Mouse (Mus musculus) liver, postnatal 0 days (tissue): Measurements from ENCODE around the gene Lgmn. TPM values are rescaled to one million over a fixed set of nuclear protein-coding genes. Genes with fewer than 3 reads are reported as not detected.

ENCODE experiments used
- ATAC-seq: fragments of 200-750 bp; cut with Nextera tagmentation; 2 replicates; pipeline ENCODE4 v1.8.0; 2017; ENCODE audit warnings: mild to moderate bottlenecking, moderate library complexity
- DNase-seq: peaks from one replicate; pipeline ENCODE4 v3.0.0-alpha.2; 2016
- H3K27ac ChIP-seq: fragments of 300-500 bp; sonication (generic); 2 replicates; pipeline ENCODE4 v1.5.1; 2014; ENCODE audit warnings: antibody characterized with exemption, moderate library complexity, mild to moderate bottlenecking, low read depth
- H3K27me3 ChIP-seq: fragments of 300-500 bp; sonication (generic); 2 replicates; pipeline ENCODE4 v1.6.1; 2014; ENCODE audit warnings: low read length, control low read depth, mixed read lengths; ENCODE audit not compliant: insufficient read depth
- H3K36me3 ChIP-seq: fragments of 300-500 bp; sonication (generic); replicated peaks from 2 replicates; pipeline ENCODE4 v1.6.1; 2014; ENCODE audit warnings: mild to moderate bottlenecking, control low read depth, low read length, moderate library complexity, mixed read lengths; ENCODE audit not compliant: insufficient read depth
- H3K4me1 ChIP-seq: fragments of 300-500 bp; sonication (generic); 2 replicates; pipeline ENCODE4 v1.6.1; 2014; ENCODE audit warnings: antibody characterized with exemption, mild to moderate bottlenecking, control low read depth; ENCODE audit not compliant: insufficient read depth
- H3K4me2 ChIP-seq: fragments of 300-500 bp; sonication (generic); 2 replicates; pipeline ENCODE4 v1.6.1; 2014; ENCODE audit warnings: low read depth, mild to moderate bottlenecking, low read length, moderate library complexity, mixed read lengths
- H3K4me3 ChIP-seq: fragments of 300-500 bp; sonication (generic); 2 replicates; pipeline ENCODE4 v1.5.1; 2014; ENCODE audit warnings: low read depth, low read length
- H3K9ac ChIP-seq: fragments of 300-500 bp; sonication (generic); replicated peaks from 2 replicates; pipeline ENCODE4 v1.6.1; 2014; ENCODE audit warnings: mild to moderate bottlenecking, moderate library complexity
- H3K9me3 ChIP-seq: fragments of 300-500 bp; sonication (generic); 2 replicates; pipeline ENCODE4 v1.6.1; 2016; ENCODE audit warnings: mild to moderate bottlenecking, control low read depth, low read length, mixed read lengths
- CTCF ChIP-seq: sonication (generic); IDR thresholded peaks from 2 replicates; pipeline ENCODE4 v1.5.1; 2016; ENCODE audit warnings: antibody characterized with exemption, low read depth
- EP300 ChIP-seq: IDR thresholded peaks from 2 replicates; pipeline ENCODE4 v1.6.1; 2016; ENCODE audit warnings: antibody characterized with exemption, low read depth, mild to moderate bottlenecking
- WGBS: fragments of 180-500 bp; shearing (Covaris S2); extraction: QIAGEN DNeasy Blood & Tissue Kit; methylation state at CpG from one replicate; pipeline ENCODE4 v1.1.7; 2014; ENCODE audit not compliant: insufficient replicate concordance; 5-methylcytosine and 5-hydroxymethylcytosine counted together
- polyA plus RNA-seq: library from polyadenylated mRNA; unstranded; fragments of >200 nt; fragmentation: Nextera tagmentation; extraction: Ambion mirVana; gene quantifications from 2 replicates; pipeline ENCODE4 v1.2.1, GENCODE M21; 2015

The Lgmn gene
- polyA plus RNA-seq, 1 experiment from 2014 or later = 140 TPM

DNA sequence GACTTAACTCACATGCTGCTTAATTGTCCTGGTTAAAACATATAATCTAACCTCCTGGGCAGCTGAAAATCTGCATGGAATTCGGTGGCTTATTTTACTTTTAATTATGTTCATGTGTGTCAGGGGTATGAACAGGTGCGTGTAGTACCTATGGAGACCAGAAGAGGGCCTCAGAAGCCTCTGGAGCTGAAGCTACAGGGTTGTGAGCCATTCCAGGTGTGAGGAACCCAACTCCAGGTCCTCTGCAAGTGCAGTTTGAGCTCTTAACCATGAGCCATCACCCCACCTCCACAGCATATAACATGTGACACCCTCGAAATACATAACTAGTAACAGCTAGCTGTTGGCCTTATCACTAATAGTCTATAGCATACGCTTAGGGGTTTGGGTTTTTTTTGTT, 47.6 kb downstream of the Lgmn start:
- TF ChIP-seq EP300 = no peak
- peak; percentile 73 for TF ChIP-seq CTCF
- DNase-seq (peak; percentile 59), ATAC-seq (no peak)
- Histone ChIP-seq H3K9ac (no peak overlapping the region), H3K27me3 (no peaks in the 10 kb centered on the region), H3K4me2 (no peak overlapping the region), H3K27ac (no peak overlapping the region), H3K4me1 (no peaks in the 10 kb centered on the region), H3K4me3 (no peak overlapping the region), H3K36me3 (peaks cover 44% of the 10 kb centered on the region), H3K9me3 (no peaks in the 10 kb centered on the region)
- WGBS = 64% methylated on average over 4 of the region's 4 CpGs

DNA sequence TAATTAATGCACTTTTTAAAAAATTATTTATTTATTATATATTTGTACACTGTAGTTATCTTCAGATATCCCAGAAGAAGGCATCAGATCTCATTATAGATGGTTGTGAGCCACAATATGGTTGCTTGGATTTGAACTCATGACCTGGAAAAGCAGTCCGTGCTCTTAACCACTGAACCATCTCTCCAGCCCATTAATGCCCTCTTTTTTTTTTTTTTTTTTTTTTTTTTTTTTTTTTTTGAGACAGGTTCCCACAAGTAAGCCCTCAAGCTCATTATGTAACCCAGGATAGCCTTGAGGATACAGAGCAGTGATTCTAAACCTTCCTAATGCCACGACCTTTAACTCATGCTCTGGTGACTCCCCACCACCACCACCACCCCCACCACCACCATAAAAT, 48.5 kb downstream of the Lgmn start:
- H3K27ac ChIP-seq = no peak overlapping the region

DNA sequence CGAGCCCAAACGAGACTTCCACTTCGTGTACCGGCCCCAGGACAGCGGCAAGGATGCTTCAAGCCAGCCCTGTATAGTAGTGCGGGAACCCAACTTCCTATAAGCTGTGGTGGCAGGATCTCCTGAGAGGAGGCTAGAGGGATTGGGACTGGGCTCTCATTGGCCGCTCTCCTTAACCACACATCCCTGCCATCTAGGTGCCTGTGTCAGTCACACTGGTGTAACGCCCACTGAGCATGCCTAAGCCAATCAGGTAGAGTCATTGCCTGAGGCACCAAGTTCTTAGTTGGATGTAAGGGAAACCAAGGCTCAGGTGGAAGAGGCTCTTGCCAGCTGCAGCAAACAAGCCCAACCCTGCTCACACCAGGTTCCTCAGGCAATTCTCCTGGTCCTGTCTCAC, 49.6 kb downstream of the Lgmn start:
- TF ChIP-seq EP300 (no peak), CTCF (no peak)
- H3K4me1 ChIP-seq = no peaks in the 10 kb centered on the region
- no peak overlapping the region for H3K9ac ChIP-seq
- H3K27ac ChIP-seq = no peak overlapping the region
- peaks cover 51% of the 10 kb centered on the region for H3K36me3 ChIP-seq
- DNase-seq (no peak), ATAC-seq (no peak)
- no peak overlapping the region for H3K4me3 ChIP-seq
- H3K9me3 ChIP-seq = no peaks in the 10 kb centered on the region
- no peak overlapping the region for H3K4me2 ChIP-seq
- 71% methylated on average over 8 of the region's 8 CpGs for WGBS
- no peaks in the 10 kb centered on the region for H3K27me3 ChIP-seq

More for the DNA sequence above, 48.5 kb downstream of the Lgmn start:
- Histone ChIP-seq H3K9ac (no peak overlapping the region), H3K9me3 (no peaks in the 10 kb centered on the region), H3K4me2 (no peak overlapping the region), H3K4me3 (no peak overlapping the region), H3K27me3 (no peaks in the 10 kb centered on the region), H3K4me1 (no peaks in the 10 kb centered on the region), H3K36me3 (peaks cover 48% of the 10 kb centered on the region)
- no peak for TF ChIP-seq EP300
- ATAC-seq = no peak
- 68% methylated on average over 2 of the region's 2 CpGs for WGBS
- no peak for DNase-seq

DNA sequence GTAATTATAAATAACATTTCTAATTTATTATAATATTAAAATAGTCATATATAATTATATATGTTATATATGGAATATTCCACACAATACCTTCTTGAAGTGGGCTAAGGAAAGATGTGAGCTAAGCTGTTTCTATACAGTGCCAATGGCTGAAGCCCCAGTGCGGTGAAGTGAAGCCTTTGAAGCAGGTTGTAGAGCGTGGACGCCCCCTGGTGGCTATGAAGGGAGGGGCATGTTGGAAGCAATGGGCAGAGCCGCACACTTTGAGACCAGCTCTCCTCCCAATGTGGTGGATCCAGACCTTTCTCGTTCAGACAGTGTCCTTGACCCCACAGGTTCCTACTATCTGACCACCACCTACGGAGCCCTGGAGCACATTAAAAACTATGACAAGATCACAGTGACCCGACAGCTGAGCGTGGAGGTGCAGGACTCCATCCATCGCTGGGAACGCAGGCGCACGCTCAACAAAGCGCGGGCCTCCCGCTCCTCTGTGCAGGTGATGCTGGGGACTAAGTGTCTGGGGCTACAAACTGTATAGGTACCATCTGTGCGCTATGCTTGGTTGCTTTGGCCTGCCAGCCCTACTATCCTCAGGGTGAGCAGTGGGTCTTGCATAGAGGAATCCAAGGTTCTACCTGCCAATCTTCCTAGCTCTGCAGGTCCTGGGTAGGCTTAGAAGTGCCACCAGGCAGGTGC, 52.2 kb downstream of the Lgmn start:
- 60% methylated on average over 16 of the region's 16 CpGs for WGBS
- H3K36me3 ChIP-seq = peaks cover 70% of the 10 kb centered on the region
- ATAC-seq = peak; percentile 57

DNA sequence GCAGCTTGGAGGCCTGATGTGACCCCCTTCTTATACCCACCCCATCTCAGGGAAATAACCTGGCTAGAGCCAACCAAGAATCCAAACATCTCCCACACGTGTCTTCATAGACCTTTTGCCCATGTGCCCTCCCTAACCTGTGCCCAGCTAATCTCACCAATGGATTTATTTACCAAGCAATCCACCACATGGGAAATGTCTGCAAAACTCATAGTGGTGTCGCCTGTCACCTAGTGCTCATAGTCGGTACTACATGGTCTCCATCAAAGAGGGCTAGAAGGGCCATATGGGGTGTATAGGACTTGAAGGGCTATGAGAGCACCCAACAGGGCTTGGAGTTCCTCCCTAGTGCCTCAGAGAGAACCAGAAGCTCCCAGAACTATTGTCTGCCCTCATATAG, 54.8 kb downstream of the Lgmn start:
- Histone ChIP-seq H3K4me3 (no peak overlapping the region), H3K27ac (no peak overlapping the region), H3K9me3 (no peaks in the 10 kb centered on the region), H3K4me2 (no peak overlapping the region), H3K9ac (no peak overlapping the region), H3K27me3 (no peaks in the 10 kb centered on the region), H3K4me1 (no peaks in the 10 kb centered on the region), H3K36me3 (peaks cover 69% of the 10 kb centered on the region)
- TF ChIP-seq CTCF (peak; percentile 84), EP300 (no peak)
- peak; percentile 37 for DNase-seq
- no peak for ATAC-seq
- WGBS = 31% methylated on average over 3 of the region's 3 CpGs

More for the DNA sequence above, 52.2 kb downstream of the Lgmn start:
- Histone ChIP-seq H3K9ac (no peak overlapping the region), H3K27ac (no peak overlapping the region), H3K4me1 (no peaks in the 10 kb centered on the region), H3K27me3 (no peaks in the 10 kb centered on the region), H3K4me2 (no peak overlapping the region), H3K4me3 (no peak overlapping the region), H3K9me3 (no peaks in the 10 kb centered on the region)
- peak; percentile 96 for TF ChIP-seq CTCF
- TF ChIP-seq EP300 = no peak
- DNase-seq = peak; percentile 85

DNA sequence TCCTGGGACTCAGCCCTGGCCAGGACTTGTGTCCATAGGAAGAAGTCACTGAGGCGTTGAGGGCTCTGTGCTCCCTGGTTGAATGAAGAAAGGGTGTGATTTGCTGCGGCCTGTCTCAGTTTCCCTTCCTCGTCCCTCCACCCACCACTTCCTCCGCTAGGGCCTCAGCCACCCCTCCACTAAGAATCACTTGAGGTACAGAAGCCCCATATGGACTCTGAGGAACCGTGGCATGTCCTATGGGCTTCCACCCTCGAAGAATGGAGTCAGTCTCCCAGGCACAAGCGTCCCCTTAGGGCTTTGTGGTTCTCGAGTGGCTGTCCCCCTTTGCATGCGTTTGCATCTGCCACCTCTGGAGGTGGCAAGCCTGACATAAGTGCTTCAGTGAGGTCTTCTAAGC, 56.3 kb downstream of the Lgmn start:
- WGBS = 64% methylated on average over 9 of the region's 9 CpGs
- no peak overlapping the region for H3K9ac ChIP-seq
- H3K4me1 ChIP-seq = no peaks in the 10 kb centered on the region
- H3K36me3 ChIP-seq = peaks cover 67% of the 10 kb centered on the region
- DNase-seq (no peak), ATAC-seq (no peak)
- no peak overlapping the region for H3K4me3 ChIP-seq
- H3K9me3 ChIP-seq = no peaks in the 10 kb centered on the region
- no peak for TF ChIP-seq CTCF
- no peak for TF ChIP-seq EP300
- H3K27me3 ChIP-seq = no peaks in the 10 kb centered on the region
- no peak overlapping the region for H3K27ac ChIP-seq
- H3K4me2 ChIP-seq = no peak overlapping the region

DNA sequence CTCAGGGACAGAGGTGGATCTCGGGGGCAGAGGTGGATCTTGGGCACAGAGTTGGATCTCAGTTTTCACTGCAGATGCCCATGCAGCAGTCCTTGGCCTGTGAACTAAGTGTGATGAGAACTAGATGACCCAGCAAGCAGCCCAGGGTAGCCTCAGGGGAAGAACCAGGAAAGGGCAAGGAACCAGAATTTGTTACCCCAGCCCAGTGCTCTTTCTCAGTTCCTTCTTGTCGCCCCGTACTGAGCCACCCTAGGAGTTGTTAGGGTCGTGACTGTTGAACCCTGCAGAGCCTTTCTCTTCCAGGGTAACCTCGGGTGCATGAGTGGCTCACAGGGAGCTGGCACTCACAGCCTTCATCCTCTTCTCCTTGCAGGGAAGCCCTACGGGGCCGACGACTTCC, 57.4 kb downstream of the Lgmn start:
- TF ChIP-seq CTCF = no peak
- Histone ChIP-seq H3K4me3 (no peak overlapping the region), H3K9me3 (no peaks in the 10 kb centered on the region), H3K27me3 (no peaks in the 10 kb centered on the region), H3K36me3 (peaks cover 65% of the 10 kb centered on the region), H3K4me1 (no peaks in the 10 kb centered on the region), H3K9ac (no peak overlapping the region), H3K27ac (no peak overlapping the region), H3K4me2 (no peak overlapping the region)
- no peak for ATAC-seq
- DNase-seq = no peak
- 59% methylated on average over 8 of the region's 8 CpGs for WGBS
